Mouse (Mus musculus) adrenal gland, adult 2 months (tissue): ENCODE data around the gene Fzd10. TPM values are rescaled to one million over a fixed set of nuclear protein-coding genes. Genes with fewer than 3 reads are reported as not detected.

ENCODE experiments used
- DNase-seq: peaks from one replicate; pipeline ENCODE4 v3.0.0; 2021
- polyA plus RNA-seq: library from polyadenylated mRNA; depleted of rRNA; stranded (reverse); fragments of >200 nt; gene quantifications from 2 replicates; pipeline ENCODE4 v1.2.3, GENCODE M21; 2012; rRNA removed
- total RNA-seq, 2 experiments: library from RNA; stranded (reverse); gene quantifications; 2 replicates each; pipeline ENCODE4 v1.2.3; 2021

Fzd10 gene
- total and polyA plus RNA-seq, 3 experiments = 0.26 to 3.3 (median 1.1) TPM

GRCm38 (mm10) chr5:128601036-128602019, 684 bp downstream of the Fzd10 start:
- peak; percentile 51 for DNase-seq

- DNase-seq = no peak
Measured at GRCm38 (mm10) chr5:128603693-128604092, 3.0 kb downstream of the Fzd10 start.

- no peak for DNase-seq
Measured at GRCm38 (mm10) chr5:128606596-128606995, 6.0 kb downstream of the Fzd10 start.

- no peak for DNase-seq
Measured at GRCm38 (mm10) chr5:128609091-128609490, 8.4 kb downstream of the Fzd10 start.

GRCm38 (mm10) chr5:128617621-128618020, 17.0 kb downstream of the Fzd10 start:
- no peak for DNase-seq

- DNase-seq = no peak
Measured at GRCm38 (mm10) chr5:128619987-128620386, 19.3 kb downstream of the Fzd10 start.

- no peak for DNase-seq
Measured at GRCm38 (mm10) chr5:128620408-128620807, 19.8 kb downstream of the Fzd10 start.

- no peak for DNase-seq
Measured at GRCm38 (mm10) chr5:128627763-128628162, 27.1 kb downstream of the Fzd10 start.

GRCm38 (mm10) chr5:128636648-128637047, 36.0 kb downstream of the Fzd10 start:
- DNase-seq = no peak

GRCm38 (mm10) chr5:128637071-128638015, 36.7 kb downstream of the Fzd10 start:
- DNase-seq = no peak

- no peak for DNase-seq
Measured at GRCm38 (mm10) chr5:128638716-128639115, 38.1 kb downstream of the Fzd10 start.

GRCm38 (mm10) chr5:128643065-128643464, 42.4 kb downstream of the Fzd10 start:
- DNase-seq = no peak

GRCm38 (mm10) chr5:128645720-128646119, 45.1 kb downstream of the Fzd10 start:
- no peak for DNase-seq

- DNase-seq = no peak
Measured at GRCm38 (mm10) chr5:128646286-128646685, 45.6 kb downstream of the Fzd10 start.

GRCm38 (mm10) chr5:128647221-128647730, 46.6 kb downstream of the Fzd10 start:
- no peak for DNase-seq

- no peak for DNase-seq
Measured at GRCm38 (mm10) chr5:128649336-128649897, 48.8 kb downstream of the Fzd10 start.

Other genes starting within 250 kb of the Fzd10 start
- gene Tmem132d, start 167.8 kb upstream of the Fzd10 start, total RNA-seq = under 1 TPM; 0.03 to 0.06 TPM
- gene Tmem132d, start 167.8 kb upstream of the Fzd10 start, polyA plus RNA-seq = 0.01 and 0.02 TPM in 2 replicates
- not detected for gene Piwil1, start 101.7 kb downstream of the Fzd10 start, total RNA-seq
- gene Piwil1, start 101.7 kb downstream of the Fzd10 start, polyA plus RNA-seq = 0.02 and 0.03 TPM in 2 replicates